Mouse (Mus musculus) limb, embryonic 15.5 days (tissue): Measurements from ENCODE around the gene Snx1. TPM values are rescaled to one million over a fixed set of nuclear protein-coding genes. Genes with fewer than 3 reads are reported as not detected.
A peak's percentile ranks its signal among the peaks of the same experiment; 100 is the strongest.

Experiments
- ATAC-seq: fragments of 200-750 bp; cut with Nextera tagmentation; 2 replicates; pipeline ENCODE4 v1.8.0; 2017; ENCODE audit warnings: low read depth, moderate TSS enrichment; ENCODE audit not compliant: insufficient number of reproducible peaks, low FRiP score, low TSS enrichment
- H3K27ac ChIP-seq: fragments of 300-500 bp; sonication (generic); 2 replicates; pipeline ENCODE4 v1.5.1; 2015; ENCODE audit warnings: moderate library complexity, mild to moderate bottlenecking, inconsistent platforms
- H3K27me3 ChIP-seq: fragments of 300-500 bp; sonication (generic); 2 replicates; pipeline ENCODE4 v1.6.1; 2015; ENCODE audit warnings: inconsistent platforms
- H3K36me3 ChIP-seq: fragments of 300-500 bp; sonication (generic); 2 replicates; pipeline ENCODE4 v1.6.1; 2015; ENCODE audit warnings: inconsistent platforms
- H3K4me1 ChIP-seq: fragments of 300-500 bp; sonication (generic); 2 replicates; pipeline ENCODE4 v1.6.1; 2015; ENCODE audit warnings: inconsistent platforms
- H3K4me2 ChIP-seq: fragments of 300-500 bp; sonication (generic); 2 replicates; pipeline ENCODE4 v1.6.1; 2015; ENCODE audit warnings: mild to moderate bottlenecking, inconsistent platforms
- H3K4me3 ChIP-seq: fragments of 300-500 bp; sonication (generic); 2 replicates; pipeline ENCODE4 v1.5.1; 2015; ENCODE audit warnings: mild to moderate bottlenecking, inconsistent platforms
- H3K9ac ChIP-seq: fragments of 300-500 bp; sonication (generic); 2 replicates; pipeline ENCODE4 v1.6.1; 2015; ENCODE audit warnings: inconsistent platforms
- H3K9me3 ChIP-seq: fragments of 300-500 bp; sonication (generic); 2 replicates; pipeline ENCODE4 v1.6.1; 2016; ENCODE audit warnings: inconsistent platforms
- WGBS: fragments of 180-500 bp; shearing (Covaris S2); methylation state at CpG from one replicate; pipeline ENCODE4 v1.1.7; 2015; 5-methylcytosine and 5-hydroxymethylcytosine counted together
- polyA plus RNA-seq: library from polyadenylated mRNA; unstranded; fragments of >200 nt; fragmentation: Nextera tagmentation; extraction: Ambion mirVana; gene quantifications from 2 replicates; pipeline ENCODE4 v1.2.1, GENCODE M21; 2015

Snx1 gene
- polyA plus RNA-seq, 1 experiment from 2014 or later = 115 TPM

GRCm38 (mm10) chr9:66063446-66063845 is 62.9 kb downstream of the Snx1 start:
- 86% methylated on average over 3 of the region's 3 CpGs for WGBS
- ATAC-seq = no peak
- Histone ChIP-seq H3K9me3 (no peaks in the 10 kb centered on the region), H3K27ac (no peak overlapping the region), H3K9ac (no peak overlapping the region), H3K4me3 (no peak overlapping the region), H3K4me2 (no peak overlapping the region), H3K27me3 (0 out of 2 replicates have a peak, but pooled peaks cover 7% of the 10 kb centered on the region), H3K36me3 (peaks cover 48% of the 10 kb centered on the region), H3K4me1 (peaks cover 16% of the 10 kb centered on the region)

- Histone ChIP-seq H3K9ac (no peak overlapping the region), H3K4me1 (peaks cover 16% of the 10 kb centered on the region), H3K4me2 (peak overlapping the region; percentile 74), H3K27ac (no peak overlapping the region), H3K9me3 (no peaks in the 10 kb centered on the region), H3K36me3 (peaks cover 39% of the 10 kb centered on the region), H3K27me3 (no peaks in the 10 kb centered on the region), H3K4me3 (peak overlapping the region; percentile 80)
- no peak for ATAC-seq
- WGBS = 76% methylated on average over 3 of the region's 3 CpGs
Measured at GRCm38 (mm10) chr9:66061656-66062055, 64.7 kb downstream of the Snx1 start.

GRCm38 (mm10) chr9:66060986-66061385 is 65.4 kb downstream of the Snx1 start:
- ATAC-seq = no peak
- Histone ChIP-seq H3K27ac (no peak overlapping the region), H3K9ac (peak overlapping the region; percentile 90), H3K4me2 (peak overlapping the region; percentile 74), H3K36me3 (peaks cover 32% of the 10 kb centered on the region), H3K27me3 (no peaks in the 10 kb centered on the region), H3K4me1 (peaks cover 16% of the 10 kb centered on the region), H3K9me3 (no peaks in the 10 kb centered on the region), H3K4me3 (peak overlapping the region; percentile 80)
- 11% methylated on average over 4 of the region's 4 CpGs for WGBS

- H3K27me3 ChIP-seq = no peaks in the 10 kb centered on the region
- H3K9me3 ChIP-seq = no peaks in the 10 kb centered on the region
- H3K36me3 ChIP-seq = peaks cover 25% of the 10 kb centered on the region
- peak overlapping the region; percentile 88 for H3K27ac ChIP-seq
- H3K4me3 ChIP-seq = peak overlapping the region; percentile 80
- H3K9ac ChIP-seq = peak overlapping the region; percentile 90
- peak; percentile 68 for ATAC-seq
- WGBS = under 1% methylated on average over 20 of the region's 20 CpGs
- peak overlapping the region; percentile 74 for H3K4me2 ChIP-seq
- peaks cover 16% of the 10 kb centered on the region for H3K4me1 ChIP-seq
Measured at GRCm38 (mm10) chr9:66060308-66060647, 66.1 kb downstream of the Snx1 start.

GRCm38 (mm10) chr9:66059583-66060307 is 66.6 kb downstream of the Snx1 start, which contains the start of gene Ppib:
TSS of gene Ppib (plus strand) at chr9:66060222.
- Histone ChIP-seq H3K9me3 (no peaks in the 10 kb centered on the region), H3K27ac (peak within 1 kb of the TSS; percentile 88)
- WGBS = 1% methylated on average over 51 of the region's 51 CpGs

GRCm38 (mm10) chr9:66053620-66054019 is 72.8 kb downstream of the Snx1 start:
- ATAC-seq = no peak
- Histone ChIP-seq H3K4me2 (no peak overlapping the region), H3K9me3 (no peaks in the 10 kb centered on the region), H3K36me3 (no peaks in the 10 kb centered on the region), H3K27me3 (no peaks in the 10 kb centered on the region), H3K4me3 (no peak overlapping the region), H3K27ac (no peak overlapping the region), H3K9ac (no peak overlapping the region), H3K4me1 (no peaks in the 10 kb centered on the region)
- 36% methylated on average over 1 of the region's 1 CpGs for WGBS

More at GRCm38 (mm10) chr9:66059583-66060307, 66.6 kb downstream of the Snx1 start, which contains the start of gene Ppib:
- Histone ChIP-seq H3K4me3 (peak within 1 kb of the TSS; percentile 80), H3K4me1 (peaks cover 16% of the 10 kb centered on the region), H3K9ac (peak within 1 kb of the TSS; percentile 90), H3K36me3 (peaks cover 22% of the 10 kb centered on the region), H3K27me3 (no peaks in the 10 kb centered on the region), H3K4me2 (peak within 1 kb of the TSS; percentile 74)
- ATAC-seq = peak; percentile 97

GRCm38 (mm10) chr9:66052731-66053130 is 73.7 kb downstream of the Snx1 start:
- Histone ChIP-seq H3K36me3 (no peaks in the 10 kb centered on the region), H3K27me3 (no peaks in the 10 kb centered on the region), H3K27ac (no peak overlapping the region), H3K4me2 (no peak overlapping the region), H3K4me1 (no peaks in the 10 kb centered on the region), H3K9ac (no peak overlapping the region), H3K4me3 (no peak overlapping the region), H3K9me3 (no peaks in the 10 kb centered on the region)
- 94% methylated on average over 1 of the region's 1 CpGs for WGBS
- ATAC-seq = no peak

GRCm38 (mm10) chr9:66051493-66051892 is 74.9 kb downstream of the Snx1 start:
- H3K4me2 ChIP-seq = no peak overlapping the region
- H3K4me1 ChIP-seq = no peaks in the 10 kb centered on the region
- H3K36me3 ChIP-seq = no peaks in the 10 kb centered on the region
- no peaks in the 10 kb centered on the region for H3K9me3 ChIP-seq
- H3K27me3 ChIP-seq = no peaks in the 10 kb centered on the region
- 67% methylated on average over 4 of the region's 4 CpGs for WGBS
- H3K4me3 ChIP-seq = no peak overlapping the region
- ATAC-seq = no peak
- H3K9ac ChIP-seq = no peak overlapping the region
- H3K27ac ChIP-seq = no peak overlapping the region

GRCm38 (mm10) chr9:66049931-66050601 is 76.3 kb downstream of the Snx1 start:
- Histone ChIP-seq H3K9ac (no peak overlapping the region), H3K27me3 (no peaks in the 10 kb centered on the region), H3K4me2 (no peak overlapping the region), H3K27ac (no peak overlapping the region), H3K4me3 (no peak overlapping the region), H3K4me1 (no peaks in the 10 kb centered on the region), H3K36me3 (no peaks in the 10 kb centered on the region), H3K9me3 (no peaks in the 10 kb centered on the region)
- no peak for ATAC-seq
- 73% methylated on average over 6 of the region's 6 CpGs for WGBS

- Histone ChIP-seq H3K27ac (no peak overlapping the region), H3K9ac (no peak overlapping the region), H3K4me1 (no peaks in the 10 kb centered on the region), H3K27me3 (no peaks in the 10 kb centered on the region), H3K36me3 (peaks cover 27% of the 10 kb centered on the region), H3K4me3 (no peak overlapping the region), H3K4me2 (no peak overlapping the region), H3K9me3 (no peaks in the 10 kb centered on the region)
- WGBS = 97% methylated on average over 3 of the region's 3 CpGs
- no peak for ATAC-seq
Measured at GRCm38 (mm10) chr9:66043241-66043640, 83.1 kb downstream of the Snx1 start.

- Histone ChIP-seq H3K9me3 (no peaks in the 10 kb centered on the region), H3K27ac (no peak overlapping the region), H3K36me3 (peaks cover 29% of the 10 kb centered on the region), H3K27me3 (no peaks in the 10 kb centered on the region), H3K4me1 (no peaks in the 10 kb centered on the region), H3K4me2 (no peak overlapping the region), H3K9ac (no peak overlapping the region), H3K4me3 (no peak overlapping the region)
- no peak for ATAC-seq
- WGBS = 80% methylated on average over 4 of the region's 4 CpGs
Measured at GRCm38 (mm10) chr9:66042331-66042730, 84.1 kb downstream of the Snx1 start.

- H3K4me1 ChIP-seq = no peaks in the 10 kb centered on the region
- H3K27me3 ChIP-seq = no peaks in the 10 kb centered on the region
- no peak overlapping the region for H3K4me2 ChIP-seq
- H3K27ac ChIP-seq = no peak overlapping the region
- no peak overlapping the region for H3K9ac ChIP-seq
- WGBS = 89% methylated on average over 3 of the region's 3 CpGs
- H3K9me3 ChIP-seq = no peaks in the 10 kb centered on the region
- no peak overlapping the region for H3K4me3 ChIP-seq
- peaks cover 37% of the 10 kb centered on the region for H3K36me3 ChIP-seq
- no peak for ATAC-seq
Measured at GRCm38 (mm10) chr9:66040801-66041200, 85.6 kb downstream of the Snx1 start.
